Mouse (Mus musculus) erythroblast, embryonic 14.5 days (primary cell): Measurements from ENCODE around the gene Atxn7.

Experiments
- GATA1 ChIP-seq: IDR thresholded peaks from 2 replicates; pipeline ENCODE4 v1.6.1; 2012; ENCODE audit warnings: low read length, inconsistent platforms, mixed read lengths
- TAL1 ChIP-seq: IDR thresholded peaks from 3 replicates; pipeline ENCODE4 v1.6.1; 2012; ENCODE audit warnings: low read length, inconsistent platforms, mixed read lengths

DNA sequence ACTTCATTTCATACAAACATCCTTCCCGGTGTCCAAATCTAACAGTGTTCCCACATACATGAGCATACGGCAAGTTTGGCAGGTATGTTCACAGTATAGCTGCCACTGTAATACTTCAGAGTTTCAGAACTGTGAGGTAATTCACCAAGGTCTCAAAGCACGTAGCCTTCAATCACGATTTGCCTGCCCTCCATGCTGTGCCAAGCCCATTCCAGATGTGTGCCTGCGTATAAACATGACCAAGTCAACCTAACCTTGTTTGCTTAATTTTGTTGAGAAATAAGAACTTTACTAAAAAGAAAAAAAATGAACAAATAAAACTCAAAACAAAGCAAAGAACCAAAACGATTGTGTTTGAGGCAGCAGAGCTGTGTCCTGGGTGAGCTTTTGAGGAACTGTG lies 60.0 kb downstream of the Atxn7 start:
- no peak for TF ChIP-seq TAL1
- no peak for TF ChIP-seq GATA1
